Mouse (Mus musculus): ENCODE results near the gene Gm12790.
A peak's percentile ranks its signal among the peaks of the same experiment; 100 is the strongest.
"Not testable (repeated sequence)": the region's sequence is repeated elsewhere in the genome, so short reads cannot be mapped to it uniquely, and the experiment has no call there.

The Gm12790 gene

DNA sequence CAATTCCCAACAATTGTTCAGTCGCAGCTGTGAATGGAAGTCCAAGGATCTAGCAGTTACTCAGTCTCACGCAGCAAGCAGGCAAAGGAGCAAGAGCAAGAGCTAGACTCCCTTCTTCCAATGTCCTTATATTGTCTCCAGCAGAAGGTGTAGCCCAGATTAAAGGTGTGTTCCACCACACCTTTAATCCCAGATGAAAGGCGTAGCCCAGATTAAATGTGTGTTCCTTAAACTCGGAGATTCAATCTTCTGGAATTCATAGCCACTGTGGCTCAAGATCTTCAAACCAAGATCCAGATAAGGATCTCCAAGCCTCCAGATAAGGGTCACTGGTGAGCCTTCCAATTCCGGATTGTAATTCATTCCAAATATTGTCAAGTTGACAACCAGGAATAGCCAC is at the start of gene Gm12790:
Gene Gm12790 (minus strand): TSS at position 101 of the 400 bp plus-strand sequence.
- not testable (repeated sequence) for DNase-seq (ENCODE audit: low spot score)

DNA sequence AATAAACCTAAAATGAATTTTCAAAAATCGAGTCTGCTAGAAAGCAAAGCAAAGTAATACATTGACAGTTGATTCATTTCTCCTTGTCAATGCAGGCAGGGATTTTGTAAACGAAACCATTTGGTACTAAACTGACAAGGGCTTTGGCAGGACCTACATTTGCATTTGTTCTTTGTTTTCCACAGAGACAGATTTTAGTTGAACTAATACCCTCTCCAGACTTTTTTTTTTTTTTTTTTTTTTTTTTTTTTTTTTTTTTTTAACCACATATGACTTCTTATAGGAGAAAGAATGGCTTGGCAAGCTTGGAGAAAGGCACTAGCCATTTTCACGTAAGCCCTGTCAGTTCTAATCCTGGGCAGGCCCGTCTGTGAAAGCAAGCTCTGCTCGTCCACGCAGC is 45.8 kb upstream of the Gm12790 start:
- no peak for DNase-seq (ENCODE audit: low spot score)

DNA sequence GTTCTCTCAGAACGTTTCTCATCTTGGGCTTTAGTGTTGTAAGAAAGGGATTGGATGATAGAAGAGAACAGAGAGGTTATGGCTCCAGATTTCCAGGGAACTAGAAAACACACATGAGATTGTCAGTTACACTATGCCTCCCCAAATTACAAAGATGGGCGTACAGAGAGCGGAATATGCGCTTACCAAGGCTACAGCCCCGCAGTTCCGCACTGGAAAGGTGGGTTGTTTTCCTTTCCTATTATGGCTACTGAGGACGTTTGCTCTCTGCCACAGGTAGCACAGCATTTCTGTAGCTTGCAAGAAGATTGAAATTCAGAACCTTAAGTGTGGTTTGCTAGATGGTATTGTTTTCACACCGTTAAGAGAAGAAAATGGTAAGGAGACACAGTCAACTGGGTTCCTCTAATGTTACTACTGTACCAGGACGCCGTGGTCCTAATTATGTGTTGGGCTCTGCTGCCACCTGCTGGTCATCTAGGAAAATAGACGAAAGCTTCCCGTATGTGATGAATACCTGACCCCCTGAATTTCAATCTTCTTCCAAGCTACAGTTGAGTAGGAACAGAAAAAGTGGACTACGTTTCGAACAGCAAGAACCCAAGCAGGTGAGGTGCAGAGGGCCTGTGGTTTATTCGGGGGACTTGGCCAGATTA is 17.5 kb upstream of the Gm12790 start:
- peak; percentile 41 for DNase-seq (ENCODE audit: low spot score)

DNA sequence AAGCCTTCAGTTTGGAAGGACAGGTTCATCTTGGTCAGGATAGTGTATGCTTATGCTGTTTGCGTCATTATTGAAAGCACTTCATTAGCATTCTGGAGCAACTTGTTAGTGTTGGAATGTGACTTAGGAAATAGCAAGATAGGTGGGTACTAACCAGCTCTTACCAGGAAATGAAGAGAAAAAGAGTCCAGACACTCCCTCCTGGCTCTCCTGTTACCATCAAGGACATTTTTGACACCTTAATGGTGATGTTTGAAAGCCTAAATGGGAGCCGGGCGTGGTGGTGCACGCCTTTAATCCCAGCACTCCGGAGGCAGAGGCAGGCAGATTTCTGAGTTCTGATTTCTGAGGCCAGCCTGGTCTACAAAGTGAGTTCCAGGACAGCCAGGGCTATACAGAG is 16.6 kb upstream of the Gm12790 start:
- no peak for DNase-seq (ENCODE audit: low spot score)

DNA sequence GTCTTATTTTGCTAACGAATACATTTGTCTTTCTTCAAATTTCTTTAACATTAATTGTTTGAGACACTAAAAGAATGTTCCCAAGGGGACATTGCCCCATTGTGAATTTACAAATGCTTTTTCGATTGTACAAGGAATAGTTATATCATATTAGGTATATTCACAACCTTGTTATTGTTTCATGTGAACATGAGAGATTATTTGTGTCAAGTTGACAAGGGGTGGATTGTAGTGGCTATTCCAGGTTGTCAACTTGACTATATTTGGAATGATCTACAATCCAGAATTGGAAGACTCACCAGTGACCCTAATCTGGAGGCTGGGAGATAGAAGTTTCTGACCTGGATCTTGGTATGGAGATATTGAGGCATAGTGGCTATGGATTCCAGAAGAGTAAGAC is 5.5 kb upstream of the Gm12790 start, which contains the start of gene Gm12789:
Gene Gm12789 (plus strand): TSS at position 301 of the 400 bp plus-strand sequence.
- not testable (repeated sequence) for DNase-seq (ENCODE audit: low spot score)

DNA sequence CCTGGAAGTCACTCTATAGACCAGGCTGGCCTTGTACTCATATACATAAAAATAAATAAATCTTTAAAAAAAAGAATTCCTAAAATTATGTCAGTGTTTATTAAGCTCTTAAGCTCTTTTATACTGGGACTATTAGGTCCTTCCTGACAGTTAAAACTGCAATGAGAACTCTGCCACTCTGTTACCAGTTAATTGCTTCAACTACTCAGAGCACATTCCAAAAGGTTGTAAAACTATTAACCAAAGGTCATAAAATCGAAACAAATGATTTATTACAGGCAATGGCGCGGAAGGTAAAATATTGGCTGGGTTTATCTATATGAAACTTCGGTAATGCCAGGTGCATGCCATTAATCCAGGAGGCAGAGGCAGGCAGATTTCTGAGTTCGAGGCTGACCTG is 4.8 kb upstream of the Gm12790 start:
- DNase-seq (ENCODE audit: low spot score) = no peak

DNA sequence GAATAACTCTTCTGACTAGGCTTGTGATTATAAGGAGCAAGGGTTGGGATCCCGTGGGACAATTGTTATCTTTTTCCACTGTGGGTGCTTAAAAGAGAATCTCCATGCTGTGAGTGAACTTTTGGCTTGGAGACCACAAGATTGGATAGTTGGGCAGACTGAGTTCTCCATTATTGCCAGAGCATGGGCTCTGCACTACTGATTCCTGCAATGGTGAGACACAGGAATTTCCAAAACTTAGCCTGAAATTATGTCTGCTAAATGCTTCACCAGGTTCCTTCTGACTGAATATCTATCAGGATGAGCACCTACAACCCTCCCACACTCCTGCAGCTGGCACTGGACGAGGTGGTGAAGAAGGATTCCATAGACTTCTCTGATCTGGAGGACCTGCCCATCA is 40.7 kb downstream of the Gm12790 start, which contains the start of gene Gm12794:
Gene Gm12794 (plus strand): TSS at position 301 of the 400 bp plus-strand sequence.
- not testable (repeated sequence) for DNase-seq (ENCODE audit: low spot score)

All from layer of hippocampus, adult 11-12 months (tissue).